Mouse (Mus musculus) CH12.LX (cell line): Measurements from ENCODE around the gene Chrm5.

Experiments used
- E2F4 ChIP-seq: IDR thresholded peaks from 2 replicates; pipeline ENCODE4 v1.6.1; 2011; ENCODE audit warnings: low read depth, low read length, improper control_type of control experiment; ENCODE audit not compliant: insufficient replicate concordance
- EP300 ChIP-seq: IDR thresholded peaks from 2 replicates; pipeline ENCODE4 v1.6.1; 2011; ENCODE audit warnings: low read length, improper control_type of control experiment
- GABPA ChIP-seq: IDR thresholded peaks from 2 replicates; pipeline ENCODE4 v1.6.1; 2012; ENCODE audit warnings: low read depth, low read length, improper control_type of control experiment, inconsistent platforms; ENCODE audit not compliant: insufficient replicate concordance
- MAZ ChIP-seq: IDR thresholded peaks from 2 replicates; pipeline ENCODE4 v1.6.1; 2012; ENCODE audit warnings: low read depth, mild to moderate bottlenecking, inconsistent platforms, low read length, improper control_type of control experiment, moderate library complexity
- TCF12 ChIP-seq: IDR thresholded peaks from 2 replicates; pipeline ENCODE4 v1.6.1; 2014; ENCODE audit warnings: low read depth, mild to moderate bottlenecking, inconsistent platforms, low read length, improper control_type of control experiment
- ZC3H11A ChIP-seq: IDR thresholded peaks from 2 replicates; pipeline ENCODE4 v1.6.1; 2012; ENCODE audit warnings: low read depth, mild to moderate bottlenecking, inconsistent platforms, low read length, improper control_type of control experiment

DNA sequence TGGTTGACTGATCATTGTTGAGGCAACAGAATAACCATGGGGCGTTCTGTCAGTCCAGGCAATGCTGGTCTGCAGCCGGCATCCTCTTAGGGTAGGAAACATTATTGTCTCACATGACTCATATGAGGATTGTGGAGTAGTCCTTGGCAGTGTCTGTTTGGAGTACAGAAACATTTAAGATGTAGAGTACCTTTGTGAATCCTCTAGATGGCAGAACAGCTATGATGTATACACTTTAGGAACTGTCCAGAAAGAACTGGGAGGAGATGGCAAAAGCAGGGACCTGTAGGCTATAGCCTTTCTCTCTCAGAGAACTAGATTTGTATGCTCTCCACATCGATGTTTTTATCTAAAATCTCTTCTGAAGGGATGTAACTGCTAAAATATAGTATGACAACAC lies 46.4 kb upstream of the Chrm5 start:
- TF ChIP-seq TCF12 (no peak), ZC3H11A (no peak), EP300 (no peak), E2F4 (no peak), MAZ (no peak), GABPA (no peak)
